Mouse (Mus musculus) gastrocnemius, postnatal 25 days (tissue): ENCODE results near the gene Atp2a3. TPM values are rescaled to one million over a fixed set of nuclear protein-coding genes. Genes with fewer than 3 reads are reported as not detected.

Experiments used
- DNase-seq: peaks from one replicate; pipeline ENCODE4 v3.0.0; 2022
- total RNA-seq, 2 experiments: library from RNA; stranded (reverse); gene quantifications; 1 replicate in 1 of 2; 2 replicates in 1 of 2; pipeline ENCODE4 v1.2.3; 2021

Atp2a3 gene
- total RNA-seq, 2 experiments from 2014 or later: 7.2 to 12.9 TPM

DNA sequence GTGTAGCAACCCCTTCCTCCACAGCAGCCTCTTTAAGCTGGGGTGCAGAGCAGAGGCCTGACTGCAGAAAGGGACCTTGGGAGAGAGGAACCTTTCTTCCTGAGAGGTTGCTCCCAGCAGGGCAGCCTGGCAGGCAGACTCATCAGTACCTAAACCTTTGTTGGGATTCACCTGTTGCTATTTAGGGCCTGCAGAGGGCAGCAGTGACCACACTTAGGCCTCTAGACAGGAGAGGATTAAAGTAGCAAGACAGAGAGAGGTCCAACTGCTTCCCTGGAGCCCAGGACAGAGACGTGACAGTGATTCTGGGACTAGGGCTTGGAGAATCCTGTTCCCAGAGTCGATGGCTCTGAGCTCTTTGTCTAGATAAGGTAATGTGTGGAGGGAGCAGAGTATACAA, 45.4 kb downstream of the Atp2a3 start:
- no peak for DNase-seq

DNA sequence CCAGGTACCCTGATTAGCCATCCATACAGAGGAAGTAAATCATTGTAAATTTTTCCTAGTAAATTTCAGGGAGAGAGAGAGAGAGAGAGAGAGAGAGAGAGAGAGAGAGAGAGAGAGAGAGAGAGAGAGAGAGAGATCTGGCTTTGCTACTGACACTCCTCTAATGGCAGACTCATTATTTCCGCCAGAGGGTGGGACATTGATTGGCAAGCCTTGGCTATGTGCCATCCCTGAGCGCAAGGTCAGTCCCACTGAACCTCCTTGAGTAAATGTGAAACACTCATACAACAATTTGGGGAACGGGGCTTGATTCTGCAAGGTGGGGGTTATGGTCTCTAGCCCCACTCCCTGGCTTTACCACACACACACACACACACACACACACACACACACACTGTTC, 46.1 kb downstream of the Atp2a3 start:
- no peak for DNase-seq

DNA sequence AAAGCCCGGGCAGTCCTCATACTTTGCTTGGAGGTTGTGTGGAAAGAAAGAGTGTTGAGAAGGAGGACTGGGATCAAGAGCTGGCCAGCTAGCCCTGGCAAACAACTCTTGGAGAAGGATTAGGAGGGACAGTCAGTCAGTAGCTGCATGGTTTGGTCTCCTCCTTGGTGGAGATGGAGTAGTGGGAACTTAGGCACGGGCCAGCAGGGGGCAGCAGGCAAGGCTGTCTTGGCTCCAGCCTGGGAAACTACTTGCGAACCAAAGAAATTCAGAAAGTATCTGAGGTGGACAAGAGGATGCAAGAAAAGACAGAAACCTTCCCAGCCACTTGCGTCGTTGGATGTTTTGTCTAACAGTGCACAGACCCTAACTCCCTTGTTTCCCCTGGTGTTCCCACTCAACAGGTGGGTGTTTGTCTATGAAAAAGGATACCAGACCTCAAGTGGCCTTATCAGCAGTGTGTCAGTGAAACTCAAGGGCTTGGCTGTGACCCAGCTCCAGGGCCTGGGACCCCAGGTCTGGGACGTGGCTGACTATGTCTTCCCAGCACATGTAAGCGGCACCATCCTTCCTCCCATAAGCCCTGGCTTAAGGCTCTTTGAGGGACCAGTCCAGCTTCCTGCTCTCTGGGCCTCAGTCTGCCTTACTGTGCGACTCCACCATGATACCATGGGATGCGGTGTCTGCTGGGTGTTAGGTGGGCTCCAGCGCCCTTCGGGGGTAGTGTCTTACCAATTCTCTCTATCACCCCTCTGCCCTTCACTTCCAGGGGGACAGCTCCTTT, 46.9 kb downstream of the Atp2a3 start:
- DNase-seq: peak; percentile 31

DNA sequence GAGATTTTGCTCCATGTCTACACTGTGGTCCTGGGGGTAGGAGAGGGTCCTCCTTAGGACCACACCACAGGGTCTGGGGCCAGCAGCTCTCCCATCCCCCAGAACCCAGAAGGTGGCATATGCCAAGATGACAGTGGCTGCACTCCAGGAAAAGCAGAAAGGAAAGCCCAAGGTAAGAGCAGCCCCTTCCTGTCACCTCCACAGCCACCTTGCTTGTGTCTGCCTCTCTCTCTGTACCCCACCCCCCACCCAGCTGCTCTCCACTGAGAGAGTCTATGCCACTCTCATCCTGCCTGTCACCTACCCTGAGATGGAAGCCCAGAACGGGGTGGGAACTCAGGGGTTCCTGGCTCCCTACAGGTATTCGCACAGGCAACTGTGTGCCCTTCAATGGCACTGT, 47.9 kb downstream of the Atp2a3 start:
- no peak for DNase-seq

DNA sequence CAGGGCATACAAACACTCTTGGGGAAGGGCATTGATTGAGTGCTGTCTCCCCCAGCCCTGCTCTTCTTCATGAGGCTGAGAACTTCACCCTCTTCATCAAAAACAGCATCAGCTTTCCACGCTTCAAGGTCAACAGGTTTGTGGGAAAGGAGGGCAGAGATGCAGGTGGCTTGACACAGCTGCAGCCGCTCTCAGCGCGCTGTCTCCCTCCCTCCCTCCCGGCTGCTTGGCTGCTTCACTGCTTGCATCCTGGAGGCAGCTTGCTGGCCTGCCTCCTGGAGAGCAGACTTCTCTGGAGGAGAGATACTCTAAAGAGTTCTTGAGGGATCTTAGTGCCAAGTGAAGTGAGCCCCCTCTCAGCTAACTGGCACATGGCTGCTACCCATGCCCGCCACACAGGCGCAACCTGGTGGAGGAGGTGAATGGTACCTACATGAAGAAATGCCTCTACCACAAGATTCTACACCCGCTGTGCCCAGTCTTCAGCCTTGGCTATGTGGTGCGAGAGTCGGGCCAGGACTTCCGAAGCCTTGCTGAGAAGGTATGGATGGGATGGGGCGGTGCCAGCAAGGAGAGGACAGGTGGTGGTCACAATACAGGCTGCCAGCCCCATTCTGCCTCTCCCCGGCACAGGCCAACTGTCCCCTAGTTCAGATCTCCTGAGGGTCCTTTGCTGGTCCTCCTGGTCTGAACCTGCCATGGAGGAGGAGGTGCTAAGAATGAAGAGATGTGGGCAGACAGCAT, 48.7 kb downstream of the Atp2a3 start:
- DNase-seq: peak; percentile 29

DNA sequence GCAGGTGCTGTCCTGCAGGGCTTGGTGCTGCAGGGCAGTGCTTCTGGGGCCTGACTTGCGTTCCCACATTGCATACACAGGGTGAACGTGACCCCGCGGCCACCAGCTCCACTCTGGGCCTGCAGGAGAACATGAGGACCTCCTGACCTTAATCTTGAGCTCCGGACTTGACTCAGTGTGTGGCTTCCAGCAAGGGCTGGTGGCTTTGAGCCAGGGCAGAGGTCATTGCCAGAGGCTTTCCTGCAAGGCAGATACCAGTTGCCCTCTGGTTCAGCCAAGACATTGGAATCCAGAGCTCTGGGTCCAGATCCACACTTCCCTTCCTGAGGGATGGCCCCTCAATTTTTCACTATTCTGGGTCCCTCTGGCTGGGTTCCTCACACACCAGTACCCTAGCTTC, 53.0 kb downstream of the Atp2a3 start:
- no peak for DNase-seq

DNA sequence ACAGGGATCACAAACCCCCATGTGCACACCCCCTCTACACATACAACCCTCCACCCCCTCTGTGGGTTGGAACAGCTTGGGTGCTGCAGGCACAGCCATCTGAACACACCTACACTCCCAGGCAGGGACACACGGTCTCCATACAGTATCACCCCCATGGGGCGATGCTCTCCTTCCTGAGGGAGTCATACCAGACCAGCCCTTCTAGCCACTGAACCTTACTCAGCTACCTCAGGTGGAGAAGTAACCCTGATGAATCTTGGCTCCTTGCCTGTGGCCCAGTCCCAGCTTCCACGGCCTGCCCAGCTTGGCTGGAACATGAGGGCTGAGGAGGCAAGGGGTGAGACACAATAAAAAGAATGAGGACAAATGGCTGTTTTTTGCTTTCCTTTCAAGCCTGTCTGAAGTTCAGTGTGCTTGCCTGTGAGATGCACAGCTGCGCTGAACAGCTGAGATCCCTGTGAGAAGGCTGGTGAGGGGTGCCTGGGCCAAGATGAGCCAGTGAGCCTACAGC, 53.9 kb downstream of the Atp2a3 start:
- no peak for DNase-seq

DNA sequence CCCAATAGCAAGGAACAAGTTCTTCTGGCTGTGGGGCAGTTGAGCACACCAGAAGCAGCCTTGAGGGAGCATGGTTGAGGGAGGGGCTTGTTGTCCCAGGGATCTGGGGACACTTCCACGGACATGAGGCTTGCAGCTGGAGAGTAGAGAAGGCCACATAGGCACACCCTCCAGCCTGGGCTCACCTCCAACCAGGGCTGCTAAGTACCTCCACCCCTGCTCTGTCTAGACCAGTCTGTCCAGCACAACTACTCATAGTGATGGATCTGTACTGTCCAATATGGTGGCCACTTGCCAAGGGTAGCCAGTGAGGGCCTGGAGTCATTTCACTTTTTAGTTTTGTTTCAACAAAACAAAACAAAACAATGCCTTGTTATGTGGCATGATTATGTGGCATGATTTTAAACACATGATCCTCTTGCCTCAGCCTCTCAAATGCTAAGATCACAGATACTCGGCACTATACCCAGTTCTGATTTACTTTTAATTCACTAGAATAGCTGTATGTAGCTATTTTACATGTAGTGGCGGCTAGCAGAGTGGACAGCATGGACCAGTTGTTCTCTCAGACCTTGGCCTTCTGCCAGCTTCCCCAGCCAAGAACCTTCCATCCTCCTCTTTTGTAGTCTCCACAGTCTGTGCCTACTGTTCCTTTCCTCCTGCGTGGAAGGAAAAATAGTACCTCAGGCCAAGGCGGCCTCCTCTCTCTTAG, 54.6 kb downstream of the Atp2a3 start:
- peak; percentile 77 for DNase-seq

DNA sequence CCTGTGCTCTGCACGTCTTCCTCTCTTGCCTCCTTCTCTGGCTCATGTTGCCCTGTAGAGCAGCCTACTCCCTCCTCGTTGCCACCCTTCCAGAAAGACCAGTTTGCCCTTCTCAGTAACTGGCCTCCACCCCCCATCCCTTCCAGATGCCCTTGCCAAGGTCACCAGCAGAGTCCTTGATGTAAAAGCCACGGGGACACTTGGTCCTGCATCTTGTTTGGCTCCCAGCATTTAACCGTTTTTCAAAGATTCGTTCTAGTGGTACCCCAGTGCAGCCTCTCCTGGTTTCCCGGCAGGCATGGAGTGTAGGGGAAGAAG, 55.1 kb downstream of the Atp2a3 start:
- DNase-seq: no peak

DNA sequence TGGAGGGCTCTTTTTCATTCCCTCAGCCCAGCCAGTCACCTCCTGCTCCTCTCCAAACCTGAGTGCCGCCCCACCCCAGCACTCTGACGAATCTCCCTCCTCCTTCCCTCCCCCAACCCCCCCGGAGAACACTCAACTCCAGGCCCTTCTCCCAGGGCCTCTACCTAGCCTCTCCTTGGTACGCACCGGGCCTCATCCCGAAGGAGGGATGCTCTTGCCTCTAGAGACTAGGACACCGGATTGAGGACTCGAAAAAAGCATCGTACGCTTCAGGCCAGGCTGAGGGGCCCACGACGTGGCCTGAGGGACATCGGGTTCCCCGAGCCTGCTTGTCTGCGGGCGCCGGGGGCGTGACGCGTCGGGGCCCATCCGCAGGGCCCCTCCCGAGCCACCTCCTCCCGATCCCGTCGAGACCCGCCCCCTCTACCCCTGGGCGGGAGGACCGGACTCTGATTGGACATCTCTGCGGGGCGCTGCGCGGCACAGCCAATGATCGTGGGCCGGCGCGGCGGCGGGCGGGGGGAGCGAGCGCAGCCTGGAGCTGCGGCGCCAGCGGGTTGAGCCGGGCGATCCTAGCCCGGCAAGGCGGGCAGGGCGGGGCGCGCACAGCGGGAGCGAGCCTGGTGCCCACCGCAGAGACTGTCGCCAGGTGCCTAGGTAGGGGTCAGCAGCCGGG, 57.6 kb downstream of the Atp2a3 start, which contains the start of gene Camkk1:
Gene Camkk1, plus strand, starts transcription at position 538 of the 676 bp plus-strand sequence.
- peak; percentile 94 for DNase-seq

DNA sequence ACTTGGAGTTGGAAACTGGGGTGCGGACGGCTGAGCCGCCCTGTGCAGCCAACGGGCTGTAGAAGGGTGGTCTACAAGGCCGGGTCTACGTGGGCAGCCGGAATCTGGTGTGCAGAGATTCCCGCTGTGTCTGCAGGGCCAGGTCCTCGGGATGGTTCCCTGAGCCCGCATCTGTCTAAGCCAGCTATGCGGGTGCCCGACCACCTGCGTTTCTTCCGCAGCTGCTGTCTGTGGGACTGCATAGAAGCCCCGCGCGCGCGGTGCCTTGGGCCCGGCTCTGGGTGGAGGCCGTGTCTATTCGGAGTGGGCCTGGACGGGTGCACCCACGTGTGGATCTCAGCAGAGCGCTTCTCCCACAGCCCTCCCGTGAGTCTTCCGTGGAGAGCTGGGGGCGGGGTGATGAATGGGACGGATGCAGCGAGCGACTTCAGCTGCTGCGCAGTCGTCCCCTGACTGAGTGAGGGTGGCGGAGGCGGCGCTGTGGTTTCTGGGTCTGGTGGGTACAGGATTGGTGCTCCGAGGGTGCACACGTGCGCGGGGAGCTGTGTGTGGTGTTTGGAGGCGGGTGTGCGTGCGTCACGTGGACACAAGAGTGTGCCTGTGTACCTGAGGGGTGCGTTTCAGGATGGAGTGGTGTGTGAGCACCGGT, 58.3 kb downstream of the Atp2a3 start:
- peak; percentile 56 for DNase-seq

DNA sequence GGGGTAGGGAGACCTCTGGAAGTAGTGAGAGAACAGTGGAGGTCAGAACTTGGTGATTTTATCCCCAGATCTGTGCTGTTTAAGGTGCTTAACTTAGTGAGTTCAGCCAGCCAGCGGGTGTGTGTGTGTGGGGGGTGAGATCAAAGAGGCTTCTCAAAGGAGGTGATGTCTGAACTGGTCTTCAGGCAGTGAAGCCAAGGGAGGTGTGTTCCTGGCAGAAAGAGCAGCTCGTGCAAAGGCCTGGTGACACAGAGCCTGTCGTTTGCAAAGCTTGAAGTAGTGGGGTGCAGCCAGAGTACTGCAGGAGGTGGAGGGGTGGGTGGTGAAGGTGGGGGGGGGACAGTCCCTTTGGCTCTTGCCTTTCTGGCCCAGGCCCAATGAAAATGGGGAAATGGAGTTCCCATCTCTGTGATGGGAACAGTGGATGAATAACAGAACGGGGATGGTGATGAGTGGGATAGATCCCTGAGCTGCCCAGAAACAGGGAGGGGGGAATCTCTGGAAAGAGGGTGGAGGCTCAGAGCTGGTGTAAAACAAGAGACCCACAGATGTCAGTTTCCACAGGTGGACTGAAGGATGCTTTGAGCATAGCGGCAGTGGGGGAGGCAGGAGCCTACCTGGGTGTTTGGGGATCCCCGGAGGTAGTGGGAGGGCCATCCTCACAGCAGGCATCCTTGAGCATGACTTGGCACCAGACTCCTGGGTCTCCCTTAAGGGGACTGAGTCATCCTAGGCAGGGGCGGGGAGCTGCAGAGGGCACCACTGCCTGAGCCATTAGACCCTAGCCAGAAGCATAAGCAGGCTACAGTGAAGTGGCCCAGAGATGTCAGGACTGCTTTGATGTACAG, 60.2 kb downstream of the Atp2a3 start:
- DNase-seq: no peak

DNA sequence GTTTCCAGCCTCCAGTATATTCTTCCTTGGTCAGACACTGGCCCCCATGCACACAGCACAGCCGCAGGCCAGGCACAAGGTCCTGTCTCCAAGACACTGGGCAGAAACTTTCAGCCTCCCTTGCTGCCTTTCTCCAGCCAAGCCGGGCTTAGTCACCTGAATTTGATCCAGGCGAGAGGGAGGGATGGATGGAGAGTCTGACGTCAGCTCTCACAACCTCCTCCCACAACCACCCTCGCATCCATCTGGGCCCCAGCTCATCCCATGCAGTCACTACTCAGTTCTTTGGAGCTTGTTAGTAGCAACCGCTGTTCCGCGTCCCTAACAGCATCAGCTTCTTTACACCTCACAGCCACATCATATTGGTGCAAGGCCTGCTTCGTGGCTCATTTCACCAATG, 62.1 kb downstream of the Atp2a3 start:
- peak; percentile 84 for DNase-seq

DNA sequence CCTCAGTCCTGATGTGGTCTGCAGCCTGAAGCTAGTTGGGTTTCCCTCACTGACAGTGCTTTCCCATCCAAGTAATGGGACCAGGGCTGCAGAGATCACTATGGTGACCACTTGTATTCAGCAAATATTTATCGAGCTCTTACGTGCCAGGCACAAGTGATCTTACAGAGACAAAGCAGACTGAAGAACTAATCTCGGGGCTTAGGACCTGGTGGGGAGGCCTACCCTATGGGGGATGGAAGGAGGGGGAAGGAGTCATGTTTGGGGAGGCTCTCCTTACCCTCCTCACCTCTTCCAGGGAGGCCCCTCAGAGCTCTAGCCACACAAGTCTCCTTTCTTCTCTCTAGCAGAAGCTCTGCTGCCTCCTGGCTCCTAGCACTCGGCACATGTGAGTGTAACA, 62.9 kb downstream of the Atp2a3 start:
- no peak for DNase-seq

DNA sequence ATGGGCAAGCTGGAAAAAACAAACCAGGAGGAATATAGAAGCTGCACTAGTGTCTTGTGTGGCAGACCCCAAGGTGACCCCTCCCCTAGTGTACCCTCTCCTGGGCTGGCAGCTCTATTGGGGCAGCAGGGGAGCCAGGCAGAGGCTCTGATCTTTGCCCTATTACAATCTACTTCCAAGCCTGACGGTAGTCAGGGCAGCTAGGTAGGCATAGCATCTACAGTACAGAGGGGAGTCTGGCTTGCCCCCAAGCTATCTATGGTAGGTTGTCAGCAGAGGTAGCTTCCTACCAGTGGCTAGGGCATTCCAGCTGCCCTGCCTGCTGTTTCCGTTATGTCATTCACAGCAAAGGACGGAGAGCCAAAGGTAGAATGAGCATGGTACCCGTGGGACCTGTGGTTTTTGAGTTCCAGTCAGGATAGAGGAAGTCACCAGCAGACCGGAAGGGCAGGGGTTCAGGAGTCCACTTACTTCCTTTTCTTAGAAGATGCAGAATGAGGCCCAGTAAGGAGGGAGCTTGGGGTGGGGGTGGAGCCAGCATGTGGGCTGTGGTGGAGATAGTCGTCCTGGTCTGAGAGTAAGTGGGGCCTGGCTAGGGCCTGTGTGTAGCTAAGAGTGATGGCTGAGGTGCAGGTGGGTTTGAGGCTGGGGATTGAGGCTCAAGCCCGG, 63.4 kb downstream of the Atp2a3 start:
- DNase-seq: peak; percentile 32

DNA sequence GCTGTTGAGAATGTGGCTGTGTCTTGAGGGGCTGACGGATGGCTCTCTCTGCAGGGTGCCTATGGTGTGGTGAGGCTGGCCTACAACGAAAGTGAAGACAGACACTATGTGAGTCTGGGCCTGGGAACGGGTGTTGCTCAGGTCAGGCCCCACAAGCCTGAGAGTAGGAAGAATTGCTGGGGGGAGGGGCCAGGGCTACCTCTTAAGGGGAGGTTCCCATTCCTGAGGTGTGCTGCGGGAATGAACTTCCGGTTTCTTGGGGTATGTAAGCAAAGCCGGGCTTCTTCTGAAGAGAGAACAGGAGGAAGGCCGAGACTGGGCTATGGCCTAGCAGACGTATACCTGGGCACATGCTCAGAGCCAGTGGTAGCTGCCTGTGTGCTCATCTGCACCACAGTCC, 66.0 kb downstream of the Atp2a3 start:
- DNase-seq: no peak

DNA sequence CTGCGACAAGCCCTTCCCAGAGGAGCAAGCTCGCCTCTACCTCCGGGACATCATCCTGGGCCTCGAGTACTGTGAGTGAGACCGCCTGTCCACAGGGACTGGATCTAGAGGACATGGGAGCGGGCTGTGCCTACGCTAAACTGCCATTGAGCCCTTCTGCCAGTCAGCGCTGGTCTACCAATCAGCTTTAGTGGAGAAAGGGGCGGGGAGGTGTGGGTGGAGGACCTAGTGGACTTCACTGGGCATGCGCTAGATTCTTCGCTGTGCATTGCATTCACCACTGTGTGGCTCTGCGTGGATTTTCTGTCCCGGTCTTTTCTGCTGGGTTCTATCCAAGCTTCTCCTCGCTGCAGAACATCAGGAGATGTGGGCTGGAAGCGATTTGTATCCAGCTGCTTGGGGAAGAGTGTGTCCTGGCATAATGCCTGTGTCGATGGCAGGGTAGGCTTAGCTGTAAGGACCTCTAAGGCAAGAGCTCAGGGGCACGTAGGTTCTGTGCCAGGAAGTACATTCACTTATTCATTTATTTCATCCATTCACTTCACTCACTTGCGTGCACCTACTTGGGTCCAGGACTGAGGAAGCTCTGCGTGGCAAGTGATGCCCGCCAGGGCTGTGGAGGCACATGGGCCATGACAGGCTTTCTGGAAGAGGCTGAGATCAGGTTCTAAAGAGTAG, 70.0 kb downstream of the Atp2a3 start:
- DNase-seq: peak; percentile 82

DNA sequence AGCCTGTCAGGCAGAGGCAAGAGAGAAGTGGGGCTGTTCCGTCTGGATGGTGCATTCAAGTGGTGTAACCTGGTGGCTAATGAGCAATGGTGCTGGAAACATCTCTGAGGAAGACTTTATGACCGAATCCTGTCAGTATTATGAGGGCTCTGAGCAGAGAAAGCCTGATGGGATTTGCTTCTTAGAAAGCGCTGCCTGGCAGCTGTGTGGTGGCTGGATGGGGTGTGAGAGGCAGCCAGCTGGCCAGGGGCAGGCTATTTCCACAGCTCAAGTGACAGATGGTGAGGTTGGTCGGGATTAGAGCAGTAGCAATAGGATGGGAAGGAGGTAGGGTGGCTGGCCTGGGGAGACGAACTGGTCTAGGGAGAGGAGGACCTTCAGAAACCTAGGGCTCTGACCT, 70.6 kb downstream of the Atp2a3 start:
- peak; percentile 47 for DNase-seq

DNA sequence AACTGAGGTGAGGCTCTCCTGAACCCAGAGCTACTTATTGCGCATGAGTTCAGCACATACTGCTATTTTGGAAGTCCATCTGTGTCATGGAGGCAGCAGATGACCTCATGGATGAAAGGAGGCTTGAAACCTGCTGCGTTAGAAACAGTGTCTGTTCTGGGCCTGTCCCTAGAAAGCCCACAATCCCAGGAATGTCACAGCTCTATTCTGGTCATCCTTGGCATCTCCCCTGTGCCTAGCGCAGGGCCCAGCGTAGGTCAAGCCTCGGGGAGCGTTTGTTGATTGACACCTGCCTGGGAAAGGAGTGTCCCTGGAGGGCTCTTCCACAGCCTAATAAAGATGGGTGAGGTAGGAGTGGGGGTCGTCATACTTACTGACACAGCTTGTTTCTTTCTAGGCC, 75.1 kb downstream of the Atp2a3 start:
- DNase-seq: peak; percentile 33

DNA sequence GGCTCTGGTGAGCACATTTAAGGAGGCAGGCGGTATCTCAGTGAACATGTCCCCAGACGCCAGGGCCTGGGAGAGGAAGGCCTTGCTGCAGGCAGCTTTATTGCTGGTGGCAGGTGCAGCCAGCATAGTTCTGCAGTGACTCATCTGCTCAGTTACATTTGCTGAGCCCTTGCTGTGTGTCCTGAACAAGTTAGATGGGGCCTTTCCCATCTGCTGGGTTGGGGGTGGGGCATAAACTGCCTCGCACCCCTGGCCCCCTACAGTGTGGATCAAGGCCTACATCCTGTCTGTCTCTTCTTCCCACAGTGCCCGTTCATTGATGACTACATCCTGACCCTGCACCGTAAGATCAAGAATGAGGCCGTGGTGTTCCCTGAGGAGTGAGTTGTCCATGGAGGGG, 75.9 kb downstream of the Atp2a3 start:
- no peak for DNase-seq
